9 mouse cellular contexts compared by ENCODE assay signal in the genomic region with DNA sequence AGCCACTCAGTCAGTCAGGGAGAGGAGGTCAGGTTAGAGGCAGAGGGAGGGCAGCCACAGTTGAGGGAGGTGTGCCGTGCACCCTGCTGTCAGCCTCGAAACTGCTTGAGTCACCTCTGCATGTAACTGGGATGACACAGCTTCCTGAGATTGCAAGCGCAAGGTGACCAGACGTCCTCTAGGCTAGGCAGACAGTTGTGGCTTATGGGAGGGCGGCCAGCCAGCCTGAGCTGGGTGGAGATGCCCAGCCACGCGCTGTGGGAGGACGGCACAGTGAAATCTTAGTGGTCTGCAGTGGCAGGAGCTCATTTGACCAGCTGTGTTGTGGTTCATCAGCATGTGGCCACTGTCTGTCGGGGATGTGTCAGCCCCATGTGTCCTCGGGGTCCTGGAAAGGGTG. TPM values are rescaled to one million over a fixed set of nuclear protein-coding genes. Genes with fewer than 3 reads are reported as not detected.
DNase-seq lines count a peak whose midpoint lies in the region; ATAC-seq lines count a peak whose summit lies in the region.
"Had no signal": no experiment of that assay in that cellular context is flagged by ENCODE, and none has a peak within 500 bp of the region (broad histone marks: within the 10 kb centered on the region; RNA-seq: fewer than 3 reads in every experiment).

No protein-coding gene starts in this region.

- H3K9me3 ChIP-seq in intestine, embryonic 16.5 days (ENCODE audit: control insufficient read depth, low read length) = no peaks in the 10 kb centered on the region
- H3K9me3 ChIP-seq in intestine, embryonic 15.5 days = no peaks in the 10 kb centered on the region
- H3K9me3 ChIP-seq: hindbrain, embryonic 15.5 days had no signal

- no peak overlapping the region; the same call in 1 of the 2 replicates for H3K27ac ChIP-seq in intestine, embryonic 16.5 days (ENCODE audit: low read length)
- H3K27ac ChIP-seq in intestine, embryonic 15.5 days = no peak overlapping the region
- H3K27ac ChIP-seq: hindbrain, embryonic 15.5 days had no signal

- no peaks in the 10 kb centered on the region for H3K36me3 ChIP-seq in intestine, embryonic 16.5 days (ENCODE audit: control insufficient read depth, insufficient read depth, low read length)
- H3K36me3 ChIP-seq in intestine, embryonic 15.5 days = peaks cover 4% of the 10 kb centered on the region; the same call in 1 of the 2 replicates

- no peaks in the 10 kb centered on the region for H3K27me3 ChIP-seq in intestine, embryonic 16.5 days (replicated peaks; ENCODE audit: control insufficient read depth, insufficient read depth, low read length)
- no peaks in the 10 kb centered on the region for H3K27me3 ChIP-seq in intestine, embryonic 15.5 days (replicated peaks)

- intact Hi-C loops in heart, postnatal 10 days (cut with DNase I) = no loop called here
- intact Hi-C loops in left cerebral cortex, postnatal 4 days (cut with DNase I) = no loop called here

- ATAC-seq in intestine, embryonic 16.5 days = no peak
- ATAC-seq in intestine, embryonic 15.5 days = no peak
- ATAC-seq in megakaryocyte-erythroid progenitor cell, adult 5-6 weeks (replicated peaks; ENCODE audit: low FRiP score, low TSS enrichment, poor library complexity, severe bottlenecking) = peak; percentile 19; the same call in 1 of the 2 replicates

- H3K4me3 ChIP-seq in intestine, embryonic 16.5 days (ENCODE audit: low read length) = no peak overlapping the region
- no peak overlapping the region for H3K4me3 ChIP-seq in intestine, embryonic 15.5 days (replicated peaks)
- H3K4me3 ChIP-seq: hindbrain, embryonic 15.5 days had no signal

- H3K4me2 ChIP-seq in intestine, embryonic 16.5 days (ENCODE audit: low read depth, low read length) = no peak overlapping the region
- no peak overlapping the region for H3K4me2 ChIP-seq in intestine, embryonic 15.5 days (replicated peaks)
- H3K4me2 ChIP-seq: hindbrain, embryonic 15.5 days had no signal

- H3K9ac ChIP-seq in intestine, embryonic 16.5 days (ENCODE audit: low read depth, low read length) = 0 out of 2 replicates have a peak overlapping the region, but pooled peaks have one; percentile 7
- no peak overlapping the region for H3K9ac ChIP-seq in intestine, embryonic 15.5 days
- H3K9ac ChIP-seq: hindbrain, embryonic 15.5 days had no signal

- peak; percentile 68 for DNase-seq in adrenal gland, postnatal 25 days
- peak; percentile 67 to 76 for DNase-seq in heart, postnatal 10 days
- no peak for DNase-seq in yolk sac, embryonic 10.5 days (ENCODE audit: low spot score)
- no peak for DNase-seq in left cerebral cortex, adult 9 months (ENCODE audit: low spot score in 2 of 2)
- no peak for DNase-seq in left cerebral cortex, postnatal 4 days

- peaks cover 67% of the 10 kb centered on the region for H3K4me1 ChIP-seq in intestine, embryonic 16.5 days (ENCODE audit: control insufficient read depth, insufficient read depth, low read length)
- peaks cover 67% of the 10 kb centered on the region for H3K4me1 ChIP-seq in intestine, embryonic 15.5 days (replicated peaks)

- WGBS in intestine, embryonic 16.5 days = 66% methylated on average over 10 of the region's 10 CpGs
- 62% methylated on average over 10 of the region's 10 CpGs for WGBS in intestine, embryonic 15.5 days

RNA-seq across cellular contexts. Expression of gene Mafk, which starts 3.6 kb away (rescaled TPM):
- polyA plus RNA-seq in intestine, embryonic 16.5 days (2015; fragmentation: Nextera tagmentation; extraction: Ambion mirVana) = 25.0 and 25.2 TPM in 2 replicates
- 17.6 and 20.7 TPM in 2 replicates for polyA plus RNA-seq in intestine, embryonic 15.5 days (2015; fragmentation: Nextera tagmentation; extraction: Ambion mirVana)
- total RNA-seq in adrenal gland, postnatal 25 days (2021) = 29.6 and 30.6 TPM in 2 replicates
- total RNA-seq in heart, postnatal 10 days (2021) = 10 to 100 TPM; 20.9 to 25.8 TPM
- total RNA-seq in megakaryocyte-erythroid progenitor cell, adult 5-6 weeks (2014; fragmentation: Nextera tagmentation) = 23.8 and 24.3 TPM in 2 replicates
- total RNA-seq in megakaryocyte-erythroid progenitor cell, adult 5-6 weeks (2017) = 40.1 and 49.3 TPM in 2 replicates
- 10 to 100 TPM in 1 of 2 experiments, 1 to 10 TPM in 1; 8.4 to 11.1 TPM for total RNA-seq in left cerebral cortex, postnatal 4 days (2021)

RNA-seq across cellular contexts. Expression of gene Ints1, which starts 19.5 kb away (rescaled TPM):
- polyA plus RNA-seq in intestine, embryonic 16.5 days (2015; fragmentation: Nextera tagmentation; extraction: Ambion mirVana) = 18.8 and 18.9 TPM in 2 replicates
- 22.2 and 25.4 TPM in 2 replicates for polyA plus RNA-seq in intestine, embryonic 15.5 days (2015; fragmentation: Nextera tagmentation; extraction: Ambion mirVana)
- 61.3 and 61.9 TPM in 2 replicates for total RNA-seq in adrenal gland, postnatal 25 days (2021)
- total RNA-seq in heart, postnatal 10 days (2021) = 10 to 100 TPM; 43.5 to 43.6 TPM
- total RNA-seq in megakaryocyte-erythroid progenitor cell, adult 5-6 weeks (2014; fragmentation: Nextera tagmentation) = 106 and 117 TPM in 2 replicates
- total RNA-seq in megakaryocyte-erythroid progenitor cell, adult 5-6 weeks (2017) = 33.9 and 34.7 TPM in 2 replicates
- 100 to 1,000 TPM in 1 of 2 experiments, 10 to 100 TPM in 1; 93.1 to 108 TPM for total RNA-seq in left cerebral cortex, postnatal 4 days (2021)

RNA-seq across cellular contexts. Expression of gene Tmem184a, which starts 24.8 kb away (rescaled TPM):
- polyA plus RNA-seq in intestine, embryonic 16.5 days (2015; fragmentation: Nextera tagmentation; extraction: Ambion mirVana) = 120 and 151 TPM in 2 replicates
- 57.7 and 68.4 TPM in 2 replicates for polyA plus RNA-seq in intestine, embryonic 15.5 days (2015; fragmentation: Nextera tagmentation; extraction: Ambion mirVana)
- not detected in 2 replicates for total RNA-seq in adrenal gland, postnatal 25 days (2021)
- total RNA-seq in heart, postnatal 10 days (2021) = under 1 TPM; 0.10 to 0.37 TPM
- total RNA-seq in megakaryocyte-erythroid progenitor cell, adult 5-6 weeks (2014; fragmentation: Nextera tagmentation) = not detected in 2 replicates
- 2.0 TPM in 1 of 2 replicates, not detected in the other for total RNA-seq in megakaryocyte-erythroid progenitor cell, adult 5-6 weeks (2017)
- under 1 TPM; 0.08 to 0.54 TPM for total RNA-seq in left cerebral cortex, postnatal 4 days (2021)

RNA-seq across cellular contexts. Expression of gene Gm26938, which starts 31.3 kb away (rescaled TPM):
- polyA plus RNA-seq in intestine, embryonic 16.5 days (2015; fragmentation: Nextera tagmentation; extraction: Ambion mirVana) = not detected in 2 replicates
- 0.29 TPM in 1 of 2 replicates, not detected in the other for polyA plus RNA-seq in intestine, embryonic 15.5 days (2015; fragmentation: Nextera tagmentation; extraction: Ambion mirVana)
- not detected in 2 replicates for total RNA-seq in adrenal gland, postnatal 25 days (2021)
- total RNA-seq in heart, postnatal 10 days (2021) = not detected
- not detected in 2 replicates for total RNA-seq in megakaryocyte-erythroid progenitor cell, adult 5-6 weeks (2014; fragmentation: Nextera tagmentation)
- total RNA-seq in megakaryocyte-erythroid progenitor cell, adult 5-6 weeks (2017) = not detected in 2 replicates
- not detected for total RNA-seq in left cerebral cortex, postnatal 4 days (2021)
- polyA plus RNA-seq: hindbrain, embryonic 15.5 days had no signal

RNA-seq across cellular contexts. Expression of gene Psmg3, which starts 31.7 kb away (rescaled TPM):
- 67.6 and 80.3 TPM in 2 replicates for polyA plus RNA-seq in intestine, embryonic 16.5 days (2015; fragmentation: Nextera tagmentation; extraction: Ambion mirVana)
- 80.0 and 80.2 TPM in 2 replicates for polyA plus RNA-seq in intestine, embryonic 15.5 days (2015; fragmentation: Nextera tagmentation; extraction: Ambion mirVana)
- 21.3 and 23.1 TPM in 2 replicates for total RNA-seq in adrenal gland, postnatal 25 days (2021)
- total RNA-seq in heart, postnatal 10 days (2021) = 10 to 100 TPM; 11.9 to 13.5 TPM
- 95.3 and 101 TPM in 2 replicates for total RNA-seq in megakaryocyte-erythroid progenitor cell, adult 5-6 weeks (2014; fragmentation: Nextera tagmentation)
- total RNA-seq in megakaryocyte-erythroid progenitor cell, adult 5-6 weeks (2017) = 12.7 and 16.0 TPM in 2 replicates
- 10 to 100 TPM; 26.0 to 27.4 TPM for total RNA-seq in left cerebral cortex, postnatal 4 days (2021)

Comparison
In these comparisons a context has a peak if more than half of its experiments do, and no peak if none do; other contexts are left out.
1. DNase-seq: peak in adrenal gland, postnatal 25 days (single experiment) and heart, postnatal 10 days (2 of 2); none in yolk sac, embryonic 10.5 days (single experiment), left cerebral cortex, adult 9 months (0 of 2) and left cerebral cortex, postnatal 4 days (single experiment).